Mouse (Mus musculus) forebrain, postnatal 0 days (tissue): ENCODE results near the gene Rnase13. TPM values are rescaled to one million over a fixed set of nuclear protein-coding genes. Genes with fewer than 3 reads are reported as not detected.
"Not testable (repeated sequence)": the region's sequence is repeated elsewhere in the genome, so short reads cannot be mapped to it uniquely, and the experiment has no call there.

Experiments
- ATAC-seq: fragments of 200-750 bp; cut with Nextera tagmentation; 2 replicates; pipeline ENCODE4 v1.8.0; 2017; ENCODE audit warnings: mild to moderate bottlenecking, moderate library complexity
- DNase-seq: peaks from one replicate; pipeline ENCODE4 v3.0.0-alpha.2; 2015
- H3K27ac ChIP-seq: fragments of 300-500 bp; sonication (generic); 2 replicates; pipeline ENCODE4 v1.5.1; 2014; ENCODE audit warnings: low read depth, mild to moderate bottlenecking, antibody characterized with exemption, low read length, moderate library complexity, mixed read lengths
- H3K27me3 ChIP-seq: fragments of 300-500 bp; sonication (generic); 2 replicates; pipeline ENCODE4 v1.6.1; 2014; ENCODE audit warnings: mild to moderate bottlenecking, low read length, mixed read lengths; ENCODE audit not compliant: insufficient read depth
- H3K36me3 ChIP-seq: fragments of 300-500 bp; sonication (generic); 2 replicates; pipeline ENCODE4 v1.6.1; 2014; ENCODE audit warnings: mild to moderate bottlenecking, moderate library complexity; ENCODE audit not compliant: insufficient read depth
- H3K4me1 ChIP-seq: fragments of 300-500 bp; sonication (generic); 2 replicates; pipeline ENCODE4 v1.6.1; 2014; ENCODE audit warnings: antibody characterized with exemption; ENCODE audit not compliant: insufficient read depth
- H3K4me2 ChIP-seq: fragments of 300-500 bp; sonication (generic); 2 replicates; pipeline ENCODE4 v1.6.1; 2014; ENCODE audit warnings: low read depth, mild to moderate bottlenecking, moderate library complexity
- H3K4me3 ChIP-seq: fragments of 300-500 bp; sonication (generic); 2 replicates; pipeline ENCODE4 v1.5.1; 2014; ENCODE audit warnings: low read depth, low read length, mixed read lengths
- H3K9ac ChIP-seq: fragments of 300-500 bp; sonication (generic); 2 replicates; pipeline ENCODE4 v1.6.1; 2014; ENCODE audit warnings: mild to moderate bottlenecking
- H3K9me3 ChIP-seq: fragments of 300-500 bp; sonication (generic); 2 replicates; pipeline ENCODE4 v1.6.1; 2016; ENCODE audit warnings: low read length
- CTCF ChIP-seq: sonication (generic); IDR thresholded peaks from 2 replicates; pipeline ENCODE4 v1.5.1; 2016; ENCODE audit warnings: antibody characterized with exemption, control low read depth, low read depth
- WGBS: fragments of 180-500 bp; shearing (Covaris S2); extraction: QIAGEN DNeasy Blood & Tissue Kit; methylation state at CpG from one replicate; pipeline ENCODE4 v1.1.7; 2014; 5-methylcytosine and 5-hydroxymethylcytosine counted together
- polyA plus RNA-seq: library from polyadenylated mRNA; unstranded; fragments of >200 nt; fragmentation: Nextera tagmentation; extraction: Ambion mirVana; gene quantifications from 2 replicates; pipeline ENCODE4 v1.2.1, GENCODE M21; 2015
- total RNA-seq: library from RNA; depleted of rRNA; stranded (reverse); fragments of >200 nt; gene quantifications from 2 replicates; pipeline ENCODE4 v1.2.3, GENCODE M21; 2014

Gene Rnase13
- total and polyA plus RNA-seq, 2 experiments from 2014 or later: not detected

DNA sequence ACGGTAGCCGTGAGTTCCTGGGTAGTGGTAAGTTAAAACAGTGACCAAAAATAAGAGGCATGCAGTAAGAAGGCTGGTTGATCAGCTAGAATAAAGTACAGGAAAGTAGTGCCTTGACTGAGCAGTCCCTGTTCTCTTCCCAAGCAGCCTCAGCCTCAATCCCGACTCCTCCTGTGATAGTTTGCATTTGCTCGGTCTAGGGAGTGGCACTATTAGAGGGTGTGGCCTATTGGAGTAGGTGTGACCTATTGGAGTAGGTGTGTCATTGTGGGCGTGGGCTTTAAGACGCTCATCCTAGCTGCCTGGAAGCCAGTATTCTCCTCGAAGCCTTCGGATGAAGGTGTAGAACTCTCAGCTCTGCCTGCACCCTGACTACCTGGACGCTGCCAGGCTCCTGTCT lies 16.4 kb upstream of the Rnase13 start:
- Histone ChIP-seq H3K4me2 (no peak overlapping the region), H3K4me1 (no peaks in the 10 kb centered on the region), H3K9me3 (0 out of 2 replicates have a peak, but pooled peaks cover 3% of the 10 kb centered on the region), H3K27me3 (no peaks in the 10 kb centered on the region), H3K9ac (no peak overlapping the region), H3K4me3 (no peak overlapping the region), H3K27ac (no peak overlapping the region), H3K36me3 (no peaks in the 10 kb centered on the region)
- TF ChIP-seq CTCF: no peak
- 89% methylated on average over 9 of the region's 9 CpGs for WGBS
- DNase-seq (no peak), ATAC-seq (no peak)

DNA sequence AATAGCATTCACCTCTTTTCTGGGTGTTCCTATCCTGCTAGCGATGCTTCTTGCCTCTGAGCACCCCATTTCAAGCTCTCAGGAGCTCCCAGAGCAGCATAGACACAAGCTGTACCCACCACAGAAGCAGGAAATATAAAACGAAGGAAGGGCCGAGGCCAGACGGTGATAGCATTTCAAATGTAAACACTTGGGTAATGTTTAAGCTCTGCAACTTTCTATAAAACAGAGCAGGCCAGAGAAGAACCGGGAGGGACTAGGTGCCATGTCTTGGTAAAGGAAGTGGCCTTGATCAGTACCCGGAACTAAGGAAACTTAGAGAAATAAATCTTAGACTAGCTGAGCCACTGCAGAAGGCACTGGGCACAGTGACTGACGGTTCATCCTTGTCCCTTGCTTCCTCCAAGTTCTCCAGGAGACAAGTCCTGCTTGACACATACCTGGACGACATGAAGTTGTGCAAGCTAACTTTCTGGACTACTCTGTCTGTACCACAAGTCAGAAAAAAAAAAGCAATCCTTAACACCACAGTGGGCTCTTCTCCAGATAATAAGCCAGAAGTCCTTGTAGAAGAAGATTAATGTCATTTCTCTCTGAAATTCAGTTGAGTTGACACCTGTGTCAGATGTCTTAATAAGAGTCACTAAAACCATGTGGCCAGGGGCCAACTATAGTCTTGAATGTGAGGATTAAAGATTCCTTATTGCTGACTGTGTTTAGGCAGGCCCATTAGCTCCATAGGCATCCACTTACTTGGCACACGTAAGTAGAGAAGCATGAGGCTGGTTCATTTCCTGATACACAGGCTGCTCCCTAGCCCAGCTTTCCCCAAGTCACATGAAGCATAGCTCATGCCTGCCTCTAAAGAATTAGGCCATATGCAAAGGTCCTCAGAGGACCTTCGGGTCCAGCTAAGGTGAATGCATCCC lies 9.8 kb upstream of the Rnase13 start:
- TF ChIP-seq CTCF: no peak
- Histone ChIP-seq H3K4me3 (no peak overlapping the region), H3K27ac (no peak overlapping the region), H3K9me3 (no peaks in the 10 kb centered on the region), H3K36me3 (no peaks in the 10 kb centered on the region), H3K4me1 (no peaks in the 10 kb centered on the region), H3K9ac (no peak overlapping the region), H3K27me3 (no peaks in the 10 kb centered on the region), H3K4me2 (no peak overlapping the region)
- DNase-seq: no peak
- 86% methylated on average over 10 of the region's 10 CpGs for WGBS
- ATAC-seq: no peak

DNA sequence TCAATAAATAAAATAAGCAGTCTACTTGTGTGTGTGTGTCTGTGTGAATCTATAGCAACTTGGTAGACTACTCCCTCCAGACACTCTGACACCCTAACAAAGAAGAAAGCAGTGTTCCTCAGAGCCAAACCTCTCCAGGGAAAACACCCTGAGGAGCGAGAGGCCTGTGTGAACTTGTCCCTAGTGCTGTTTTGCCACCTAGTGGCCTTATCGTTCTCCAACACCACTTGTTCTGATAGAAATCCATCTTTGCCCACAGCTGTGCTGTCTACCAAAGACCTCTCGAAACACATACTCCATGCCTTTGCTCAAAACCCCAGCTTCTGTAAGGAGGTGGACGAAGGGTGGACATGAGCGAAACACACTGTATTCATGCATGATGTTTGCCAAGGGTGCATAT lies 8.3 kb upstream of the Rnase13 start:
- 30% methylated on average over 5 of the region's 5 CpGs for WGBS
- Histone ChIP-seq H3K4me2 (no peak overlapping the region), H3K27ac (peak overlapping the region; percentile 69), H3K27me3 (no peaks in the 10 kb centered on the region), H3K36me3 (no peaks in the 10 kb centered on the region), H3K4me1 (no peaks in the 10 kb centered on the region), H3K9me3 (no peaks in the 10 kb centered on the region), H3K9ac (no peak overlapping the region), H3K4me3 (no peak overlapping the region)
- DNase-seq (peak; percentile 78), ATAC-seq (peak; percentile 87)
- TF ChIP-seq CTCF: peak; percentile 80

DNA sequence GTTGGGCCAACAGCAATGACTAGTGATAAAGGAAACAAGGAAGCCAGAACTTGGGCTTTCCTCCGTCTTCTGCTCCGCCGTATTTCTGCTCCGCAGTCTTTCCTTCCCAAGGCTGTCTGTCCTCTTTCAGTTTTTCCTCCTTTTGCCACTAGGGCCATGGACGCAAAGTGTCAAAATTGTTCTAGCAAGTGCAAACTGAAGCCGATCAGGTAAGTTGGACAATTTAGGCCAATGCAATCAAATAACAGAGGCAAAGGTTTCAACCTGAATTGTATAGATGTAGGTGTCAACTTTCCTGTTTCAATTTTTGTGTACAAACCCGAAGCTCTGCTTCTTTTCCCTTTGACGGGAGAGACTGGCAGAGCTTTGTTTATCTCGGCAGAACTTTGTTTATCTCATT lies 7.4 kb upstream of the Rnase13 start:
- Histone ChIP-seq H3K27me3 (no peaks in the 10 kb centered on the region), H3K27ac (peak overlapping the region; percentile 69), H3K4me2 (no peak overlapping the region), H3K4me3 (no peak overlapping the region), H3K9ac (no peak overlapping the region), H3K9me3 (no peaks in the 10 kb centered on the region), H3K36me3 (no peaks in the 10 kb centered on the region), H3K4me1 (no peaks in the 10 kb centered on the region)
- DNase-seq: no peak
- TF ChIP-seq CTCF: 0 out of 2 replicates have a peak, but pooled peaks have one; percentile 22
- WGBS: 47% methylated on average over 9 of the region's 9 CpGs
- ATAC-seq: no peak

DNA sequence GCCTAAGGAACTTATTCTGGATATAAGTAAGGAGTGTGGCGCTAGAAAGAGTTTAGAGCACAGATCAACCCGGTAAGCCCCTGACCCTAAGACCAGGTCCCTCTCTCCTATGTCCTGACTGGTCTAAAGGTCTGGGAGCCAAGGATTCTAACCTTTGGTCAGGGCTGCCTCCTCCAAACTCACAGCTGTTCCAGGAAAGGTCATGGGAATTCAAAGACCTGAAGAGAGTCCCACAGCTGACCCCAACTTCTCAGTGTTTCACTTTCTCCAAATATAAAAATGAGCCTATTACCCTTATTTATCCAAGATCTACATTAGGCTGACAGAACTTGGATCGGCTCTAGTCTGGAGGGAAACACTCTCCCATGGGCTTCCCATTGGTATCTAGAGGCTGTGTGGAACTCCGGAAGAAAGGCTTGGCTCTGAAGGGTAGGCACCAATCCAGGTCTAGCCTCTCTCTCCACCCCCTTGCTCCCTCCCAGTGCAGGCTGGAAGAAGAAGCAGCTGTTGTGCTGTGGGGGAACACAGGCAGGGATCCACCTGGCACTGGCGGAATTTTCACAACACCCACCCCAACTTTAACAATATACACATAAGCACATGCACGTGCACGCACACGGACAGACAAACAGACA lies 6.9 kb upstream of the Rnase13 start:
- no peak overlapping the region for H3K4me2 ChIP-seq
- 61% methylated on average over 8 of the region's 8 CpGs for WGBS
- ATAC-seq (peak; percentile 60), DNase-seq (peak; percentile 64)
- H3K27me3 ChIP-seq: no peaks in the 10 kb centered on the region
- no peak overlapping the region for H3K4me3 ChIP-seq
- no peaks in the 10 kb centered on the region for H3K9me3 ChIP-seq
- peak overlapping the region; percentile 69; the same call in 1 of the 2 replicates for H3K27ac ChIP-seq
- no peaks in the 10 kb centered on the region for H3K4me1 ChIP-seq
- no peak for TF ChIP-seq CTCF
- H3K36me3 ChIP-seq: no peaks in the 10 kb centered on the region
- H3K9ac ChIP-seq: no peak overlapping the region

DNA sequence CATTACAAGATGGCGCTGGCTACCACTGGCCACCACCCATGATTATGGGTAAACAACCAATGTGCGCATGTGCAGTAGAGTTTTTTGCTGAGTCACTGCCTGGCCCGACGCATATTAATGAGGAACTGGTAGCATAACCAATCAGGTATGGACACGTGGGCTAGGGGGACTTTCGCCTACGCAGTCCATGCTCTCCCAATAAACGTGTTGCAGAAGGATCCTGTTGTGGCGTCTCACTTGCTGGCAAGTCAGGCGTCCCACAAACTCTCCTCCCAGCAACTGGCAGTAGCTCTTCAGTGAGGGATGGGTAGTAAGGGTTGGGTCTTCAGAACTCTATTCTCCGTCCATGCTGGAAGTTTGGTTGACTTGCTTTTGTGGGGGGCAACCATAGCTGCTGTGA lies 4.4 kb upstream of the Rnase13 start:
- not testable (repeated sequence) for H3K36me3 ChIP-seq, DNase-seq, H3K4me3 ChIP-seq, H3K4me1 ChIP-seq, H3K9ac ChIP-seq, ATAC-seq, H3K4me2 ChIP-seq, H3K9me3 ChIP-seq, H3K27me3 ChIP-seq, H3K27ac ChIP-seq
- 93% methylated on average over 11 of the region's 11 CpGs for WGBS

DNA sequence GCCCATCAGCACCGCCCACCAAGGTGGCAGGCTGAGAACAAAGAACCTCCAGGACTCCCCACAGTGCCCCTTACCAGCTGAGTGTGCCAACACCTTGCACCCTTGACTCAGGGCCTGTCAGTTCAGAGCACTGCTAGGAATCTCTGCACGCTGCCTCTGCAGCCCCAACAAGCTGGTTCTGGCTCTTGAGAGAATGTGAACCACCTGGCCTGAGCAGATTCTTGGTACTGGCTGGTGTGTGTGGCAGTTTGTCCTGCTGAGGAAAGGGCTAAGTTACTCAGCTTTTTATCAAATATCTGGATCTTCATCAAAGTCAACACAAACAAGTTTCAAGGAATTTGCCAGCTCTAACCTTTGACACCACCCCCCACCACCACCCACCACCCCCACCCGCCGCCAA lies 919 bp upstream of the Rnase13 start:
- Histone ChIP-seq H3K4me3 (no peak overlapping the region), H3K4me2 (no peak overlapping the region), H3K27me3 (no peaks in the 10 kb centered on the region), H3K4me1 (no peaks in the 10 kb centered on the region), H3K9ac (no peak overlapping the region), H3K36me3 (no peaks in the 10 kb centered on the region), H3K27ac (no peak overlapping the region), H3K9me3 (no peaks in the 10 kb centered on the region)
- DNase-seq (no peak), ATAC-seq (no peak)
- WGBS: 85% methylated on average over 4 of the region's 4 CpGs
- no peak for TF ChIP-seq CTCF
